Comparison of ENCODE assay signal across 9 mouse cellular contexts in the genomic region with DNA sequence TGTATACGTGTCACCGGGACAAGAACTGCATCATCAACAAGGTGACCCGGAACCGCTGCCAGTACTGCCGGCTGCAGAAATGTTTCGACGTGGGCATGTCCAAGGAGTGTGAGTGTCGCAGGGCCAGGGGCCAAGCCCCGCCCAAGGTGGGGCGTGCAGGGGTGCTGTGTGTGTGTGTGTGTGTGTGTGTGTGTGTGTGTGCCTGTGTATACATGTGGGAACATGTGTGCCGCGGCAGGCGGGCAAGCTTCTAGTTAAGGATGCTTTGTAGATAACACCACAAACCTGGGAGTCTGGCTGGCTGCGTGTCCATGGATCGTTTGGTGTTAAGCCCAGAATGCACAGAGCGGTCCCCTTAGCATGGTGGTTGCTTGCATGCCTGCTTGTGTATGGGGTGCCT. TPM values are rescaled to one million over a fixed set of nuclear protein-coding genes. Genes with fewer than 3 reads are reported as not detected.
DNase-seq lines count a peak whose midpoint lies in the region; ATAC-seq and TF ChIP-seq lines count a peak whose summit lies in the region.
"Had no signal": no experiment of that assay in that cellular context is flagged by ENCODE, and none has a peak within 500 bp of the region (broad histone marks: within the 10 kb centered on the region; RNA-seq: fewer than 3 reads in every experiment).

No protein-coding gene starts in this region.

- ATAC-seq in midbrain, postnatal 0 days (ENCODE audit: low FRiP score), result no peak
- no peak for ATAC-seq in intestine, embryonic 15.5 days
- ATAC-seq in stomach, embryonic 15.5 days (ENCODE audit: insufficient read depth, low FRiP score, low read depth), result no peak

- H3K36me3 ChIP-seq in midbrain, embryonic 10.5 days, result peaks cover 44% of the 10 kb centered on the region
- peaks cover 9% of the 10 kb centered on the region for H3K36me3 ChIP-seq in midbrain, postnatal 0 days (ENCODE audit: insufficient read depth, low read length)
- peaks cover 31% of the 10 kb centered on the region for H3K36me3 ChIP-seq in intestine, embryonic 15.5 days
- peaks cover 40% of the 10 kb centered on the region for H3K36me3 ChIP-seq in stomach, embryonic 15.5 days

- H3K4me3 ChIP-seq in midbrain, embryonic 10.5 days, result peak overlapping the region; percentile 46; the same call in 1 of the 2 replicates
- no peak overlapping the region for H3K4me3 ChIP-seq in midbrain, postnatal 0 days (ENCODE audit: low read depth, low read length)
- H3K4me3 ChIP-seq in intestine, embryonic 15.5 days (replicated peaks), result no peak overlapping the region
- H3K4me3 ChIP-seq in stomach, embryonic 15.5 days (replicated peaks), result no peak overlapping the region

- H3K27ac ChIP-seq in midbrain, embryonic 10.5 days (replicated peaks), result peak overlapping the region; percentile 85
- no peak overlapping the region for H3K27ac ChIP-seq in midbrain, postnatal 0 days (ENCODE audit: low read depth, low read length)
- H3K27ac ChIP-seq in intestine, embryonic 15.5 days, result peak overlapping the region; percentile 10
- H3K27ac ChIP-seq in stomach, embryonic 15.5 days, result peak overlapping the region; percentile 80

- DNase-seq in cerebellum, adult 8-10 months, result peak; percentile 26
- no peak for DNase-seq in cerebellum, postnatal 4 days (ENCODE audit: low spot score in 2 of 2)
- no peak for DNase-seq in midbrain, embryonic 10.5 days (ENCODE audit: low spot score)
- DNase-seq in midbrain, postnatal 0 days (ENCODE audit: low spot score), result no peak
- DNase-seq in yolk sac, embryonic 10.5 days (ENCODE audit: low spot score), result no peak
- no peak for DNase-seq in gastrocnemius, adult 8-10 months (ENCODE audit: low spot score in 2 of 2)

- no peak for TF ChIP-seq CTCF in midbrain, postnatal 0 days (IDR thresholded peaks at IDR 0.05)

- peaks cover 88% of the 10 kb centered on the region for H3K4me1 ChIP-seq in midbrain, embryonic 10.5 days
- H3K4me1 ChIP-seq in midbrain, postnatal 0 days (ENCODE audit: insufficient read depth, low read length), result peaks cover 26% of the 10 kb centered on the region
- H3K4me1 ChIP-seq in intestine, embryonic 15.5 days (replicated peaks), result peaks cover 84% of the 10 kb centered on the region
- H3K4me1 ChIP-seq in stomach, embryonic 15.5 days, result peaks cover 85% of the 10 kb centered on the region

- 86% methylated on average over 16 of the region's 16 CpGs for WGBS in midbrain, embryonic 10.5 days
- WGBS in midbrain, postnatal 0 days, result 66% methylated on average over 16 of the region's 16 CpGs
- 50% methylated on average over 16 of the region's 16 CpGs for WGBS in intestine, embryonic 15.5 days
- 37% methylated on average over 16 of the region's 16 CpGs for WGBS in stomach, embryonic 15.5 days

- peaks cover 45% of the 10 kb centered on the region for H3K27me3 ChIP-seq in midbrain, embryonic 10.5 days (ENCODE audit: low read depth, poor library complexity, severe bottlenecking)
- no peaks in the 10 kb centered on the region for H3K27me3 ChIP-seq in midbrain, postnatal 0 days (ENCODE audit: insufficient read depth, low read length)
- H3K27me3 ChIP-seq in intestine, embryonic 15.5 days (replicated peaks), result no peaks in the 10 kb centered on the region
- no peaks in the 10 kb centered on the region for H3K27me3 ChIP-seq in stomach, embryonic 15.5 days (replicated peaks)

- H3K9ac ChIP-seq in midbrain, postnatal 0 days (replicated peaks; ENCODE audit: low read length, poor library complexity, severe bottlenecking), result no peak overlapping the region
- peak overlapping the region; percentile 9; the same call in 1 of the 2 replicates for H3K9ac ChIP-seq in intestine, embryonic 15.5 days
- no peak overlapping the region for H3K9ac ChIP-seq in stomach, embryonic 15.5 days

- H3K9me3 ChIP-seq in midbrain, embryonic 10.5 days (replicated peaks), result no peaks in the 10 kb centered on the region
- no peaks in the 10 kb centered on the region for H3K9me3 ChIP-seq in midbrain, postnatal 0 days (ENCODE audit: low read length)
- H3K9me3 ChIP-seq in intestine, embryonic 15.5 days, result no peaks in the 10 kb centered on the region
- no peaks in the 10 kb centered on the region for H3K9me3 ChIP-seq in stomach, embryonic 15.5 days

- H3K4me2 ChIP-seq in midbrain, postnatal 0 days (ENCODE audit: low read depth, low read length, poor library complexity, severe bottlenecking), result no peak overlapping the region
- peak overlapping the region; percentile 9 for H3K4me2 ChIP-seq in intestine, embryonic 15.5 days (replicated peaks)
- H3K4me2 ChIP-seq in stomach, embryonic 15.5 days, result peak overlapping the region; percentile 32; the same call in 1 of the 2 replicates

RNA-seq across cellular contexts. Expression of a gene that starts 14.7 kb away (rescaled TPM):
- polyA plus RNA-seq in midbrain, embryonic 10.5 days (2016; fragmentation: Nextera tagmentation; extraction: Ambion mirVana), result 0.16 TPM in 1 of 2 replicates, not detected in the other
- 3.0 and 5.1 TPM in 2 replicates for total RNA-seq in midbrain, postnatal 0 days (2014; rRNA removed)
- polyA plus RNA-seq in midbrain, postnatal 0 days (2015; fragmentation: Nextera tagmentation; extraction: Ambion mirVana), result 4.5 and 5.1 TPM in 2 replicates
- 0.20 and 0.35 TPM in 2 replicates for polyA plus RNA-seq in intestine, embryonic 15.5 days (2015; fragmentation: Nextera tagmentation; extraction: Ambion mirVana)
- polyA plus RNA-seq in stomach, embryonic 15.5 days (2015; fragmentation: Nextera tagmentation; extraction: Ambion mirVana), result 0.42 and 0.43 TPM in 2 replicates
- not detected for total RNA-seq in gastrocnemius, adult 8-10 months (2022)
- polyA plus RNA-seq: C2C12 had no signal

RNA-seq across cellular contexts. Expression of a gene that starts 40.5 kb away (rescaled TPM):
- polyA plus RNA-seq in midbrain, embryonic 10.5 days (2016; fragmentation: Nextera tagmentation; extraction: Ambion mirVana), result 15.5 and 16.1 TPM in 2 replicates
- total RNA-seq in midbrain, postnatal 0 days (2014; rRNA removed), result 14.3 and 20.4 TPM in 2 replicates
- polyA plus RNA-seq in midbrain, postnatal 0 days (2015; fragmentation: Nextera tagmentation; extraction: Ambion mirVana), result 8.2 and 8.7 TPM in 2 replicates
- polyA plus RNA-seq in intestine, embryonic 15.5 days (2015; fragmentation: Nextera tagmentation; extraction: Ambion mirVana), result 30.7 and 31.5 TPM in 2 replicates
- polyA plus RNA-seq in stomach, embryonic 15.5 days (2015; fragmentation: Nextera tagmentation; extraction: Ambion mirVana), result 34.0 and 41.0 TPM in 2 replicates
- 10 to 100 TPM in 2 of 4 experiments, 1 to 10 TPM in 2; 8.3 to 11.7 (median 9.5) TPM for total RNA-seq in gastrocnemius, adult 8-10 months (2022)

RNA-seq across cellular contexts. Expression of a gene that starts 55.9 kb away (rescaled TPM):
- 357 and 364 TPM in 2 replicates for polyA plus RNA-seq in midbrain, embryonic 10.5 days (2016; fragmentation: Nextera tagmentation; extraction: Ambion mirVana)
- 13.9 and 21.1 TPM in 2 replicates for total RNA-seq in midbrain, postnatal 0 days (2014; rRNA removed)
- polyA plus RNA-seq in midbrain, postnatal 0 days (2015; fragmentation: Nextera tagmentation; extraction: Ambion mirVana), result 7.4 and 10.0 TPM in 2 replicates
- polyA plus RNA-seq in intestine, embryonic 15.5 days (2015; fragmentation: Nextera tagmentation; extraction: Ambion mirVana), result 183 and 194 TPM in 2 replicates
- polyA plus RNA-seq in stomach, embryonic 15.5 days (2015; fragmentation: Nextera tagmentation; extraction: Ambion mirVana), result 211 and 217 TPM in 2 replicates
- under 1 TPM in 3 of 4 experiments, not detected in 1; 0.25 to 0.60 (median 0.29) TPM for total RNA-seq in gastrocnemius, adult 8-10 months (2022)

Comparison
In these comparisons a context has a peak if more than half of its experiments do, and no peak if none do; other contexts are left out.
1. RNA of a gene that starts 55.9 kb away (polyA plus RNA-seq): 357 to 364 TPM in midbrain, embryonic 10.5 days, 211 to 217 TPM in stomach, embryonic 15.5 days and 183 to 194 TPM in intestine, embryonic 15.5 days; 7.4 to 10.0 TPM in midbrain, postnatal 0 days; every median in the first group is over 10 times any median in the second.